Mouse (Mus musculus) heart, embryonic 13.5 days (tissue): ENCODE measurements at regions not wholly inside any gene's neighbourhood (a gene's known extent, or its start where the extent isn't known, plus 50 kb on each side); places are given as distances from the start of the nearest gene placed in this dataset.

Experiments
- ATAC-seq: fragments of 200-750 bp; cut with Nextera tagmentation; 2 replicates; pipeline ENCODE4 v1.8.0; 2017; ENCODE audit warnings: moderate TSS enrichment; ENCODE audit not compliant: insufficient number of reproducible peaks, low FRiP score, low TSS enrichment; ENCODE audit errors: extremely low read depth
- H3K27ac ChIP-seq: fragments of 300-500 bp; sonication (generic); replicated peaks from 2 replicates; pipeline ENCODE4 v1.5.1; 2015; ENCODE audit warnings: moderate library complexity, mild to moderate bottlenecking, inconsistent platforms
- H3K27me3 ChIP-seq: fragments of 300-500 bp; sonication (generic); replicated peaks from 2 replicates; pipeline ENCODE4 v1.6.1; 2015; ENCODE audit warnings: mild to moderate bottlenecking, inconsistent platforms
- H3K36me3 ChIP-seq: fragments of 300-500 bp; sonication (generic); 2 replicates; pipeline ENCODE4 v1.6.1; 2015; ENCODE audit warnings: mild to moderate bottlenecking, inconsistent platforms
- H3K4me1 ChIP-seq: fragments of 300-500 bp; sonication (generic); 2 replicates; pipeline ENCODE4 v1.6.1; 2015; ENCODE audit warnings: inconsistent platforms
- H3K4me2 ChIP-seq: fragments of 300-500 bp; sonication (generic); 2 replicates; pipeline ENCODE4 v1.6.1; 2015; ENCODE audit warnings: inconsistent platforms, mild to moderate bottlenecking, moderate library complexity
- H3K4me3 ChIP-seq: fragments of 300-500 bp; sonication (generic); 2 replicates; pipeline ENCODE4 v1.5.1; 2015; ENCODE audit warnings: moderate library complexity, mild to moderate bottlenecking, inconsistent platforms
- H3K9ac ChIP-seq: fragments of 300-500 bp; sonication (generic); 2 replicates; pipeline ENCODE4 v1.6.1; 2015; ENCODE audit warnings: inconsistent platforms, mild to moderate bottlenecking, moderate library complexity
- H3K9me3 ChIP-seq: fragments of 300-500 bp; sonication (generic); 2 replicates; pipeline ENCODE4 v1.6.1; 2016; ENCODE audit warnings: inconsistent platforms
- WGBS: fragments of 180-500 bp; shearing (Covaris S2); methylation state at CpG from one replicate; pipeline ENCODE4 v1.1.7; 2015; ENCODE audit warnings: mixed read lengths; 5-methylcytosine and 5-hydroxymethylcytosine counted together

- Histone ChIP-seq H3K4me1 (no peaks in the 10 kb centered on the region), H3K4me2 (no peak overlapping the region), H3K36me3 (no peaks in the 10 kb centered on the region), H3K27me3 (no peaks in the 10 kb centered on the region), H3K4me3 (no peak overlapping the region), H3K9ac (no peak overlapping the region), H3K9me3 (no peaks in the 10 kb centered on the region), H3K27ac (no peak overlapping the region)
- no peak for ATAC-seq
- 50% methylated on average over 1 of the region's 1 CpGs for WGBS
Measured at GRCm38 (mm10) chr4:70160525-70161224, 249.6 kb downstream of the Cdk5rap2 start.

- no peak overlapping the region for H3K9ac ChIP-seq
- no peaks in the 10 kb centered on the region for H3K27me3 ChIP-seq
- no peak for ATAC-seq
- H3K9me3 ChIP-seq, result no peaks in the 10 kb centered on the region
- H3K36me3 ChIP-seq, result no peaks in the 10 kb centered on the region
- H3K4me1 ChIP-seq, result no peaks in the 10 kb centered on the region
- no peak overlapping the region for H3K4me2 ChIP-seq
- no peak overlapping the region for H3K27ac ChIP-seq
- 69% methylated on average over 1 of the region's 1 CpGs for WGBS
- H3K4me3 ChIP-seq, result no peak overlapping the region
Measured at GRCm38 (mm10) chr4:70160062-70160461, 250.2 kb downstream of the Cdk5rap2 start.

GRCm38 (mm10) chr4:70153179-70153578, 257.1 kb downstream of the Cdk5rap2 start:
- Histone ChIP-seq H3K9me3 (no peaks in the 10 kb centered on the region), H3K4me1 (peaks cover 12% of the 10 kb centered on the region)
- 48% methylated on average over 3 of the region's 3 CpGs for WGBS

GRCm38 (mm10) chr4:70109011-70109410, 301.2 kb downstream of the Cdk5rap2 start:
- Histone ChIP-seq H3K4me1 (no peaks in the 10 kb centered on the region), H3K27me3 (no peaks in the 10 kb centered on the region), H3K4me2 (no peak overlapping the region), H3K27ac (no peak overlapping the region), H3K9ac (no peak overlapping the region), H3K4me3 (no peak overlapping the region), H3K36me3 (no peaks in the 10 kb centered on the region), H3K9me3 (no peaks in the 10 kb centered on the region)
- ATAC-seq, result no peak

More at GRCm38 (mm10) chr4:70153179-70153578, 257.1 kb downstream of the Cdk5rap2 start:
- Histone ChIP-seq H3K27me3 (no peaks in the 10 kb centered on the region), H3K4me2 (no peak overlapping the region), H3K36me3 (no peaks in the 10 kb centered on the region), H3K9ac (no peak overlapping the region), H3K27ac (no peak overlapping the region), H3K4me3 (no peak overlapping the region)
- no peak for ATAC-seq

- H3K4me3 ChIP-seq, result no peak overlapping the region
- H3K27ac ChIP-seq, result no peak overlapping the region
- H3K27me3 ChIP-seq, result no peaks in the 10 kb centered on the region
- ATAC-seq, result no peak
- no peaks in the 10 kb centered on the region for H3K4me1 ChIP-seq
- H3K4me2 ChIP-seq, result no peak overlapping the region
- no peaks in the 10 kb centered on the region for H3K9me3 ChIP-seq
- WGBS, result 74% methylated on average over 2 of the region's 2 CpGs
- H3K36me3 ChIP-seq, result no peaks in the 10 kb centered on the region
- H3K9ac ChIP-seq, result no peak overlapping the region
Measured at GRCm38 (mm10) chr4:70105776-70106175, 304.5 kb downstream of the Cdk5rap2 start.

GRCm38 (mm10) chr4:70097353-70097752, 312.9 kb downstream of the Cdk5rap2 start:
- H3K4me2 ChIP-seq, result no peak overlapping the region
- no peak overlapping the region for H3K4me3 ChIP-seq
- no peak overlapping the region for H3K9ac ChIP-seq
- WGBS, result 57% methylated on average over 3 of the region's 3 CpGs
- no peaks in the 10 kb centered on the region for H3K4me1 ChIP-seq
- H3K9me3 ChIP-seq, result no peaks in the 10 kb centered on the region
- no peak for ATAC-seq
- H3K27ac ChIP-seq, result no peak overlapping the region
- no peaks in the 10 kb centered on the region for H3K27me3 ChIP-seq
- H3K36me3 ChIP-seq, result no peaks in the 10 kb centered on the region

- Histone ChIP-seq H3K4me3 (no peak overlapping the region), H3K9me3 (no peaks in the 10 kb centered on the region)
Measured at GRCm38 (mm10) chr4:70078206-70078605, 332.0 kb downstream of the Cdk5rap2 start.

GRCm38 (mm10) chr4:70062516-70062915, 347.7 kb downstream of the Cdk5rap2 start:
- peak overlapping the region; percentile 61 for H3K27ac ChIP-seq
- H3K9ac ChIP-seq, result no peak overlapping the region
- H3K27me3 ChIP-seq, result no peaks in the 10 kb centered on the region
- no peak for ATAC-seq
- 25% methylated on average over 1 of the region's 1 CpGs for WGBS
- peaks cover 17% of the 10 kb centered on the region for H3K4me1 ChIP-seq
- no peak overlapping the region for H3K4me3 ChIP-seq
- no peaks in the 10 kb centered on the region for H3K9me3 ChIP-seq
- H3K4me2 ChIP-seq, result no peak overlapping the region
- H3K36me3 ChIP-seq, result no peaks in the 10 kb centered on the region

More at GRCm38 (mm10) chr4:70078206-70078605, 332.0 kb downstream of the Cdk5rap2 start:
- Histone ChIP-seq H3K27ac (no peak overlapping the region), H3K27me3 (no peaks in the 10 kb centered on the region), H3K4me1 (no peaks in the 10 kb centered on the region), H3K36me3 (no peaks in the 10 kb centered on the region), H3K4me2 (no peak overlapping the region), H3K9ac (no peak overlapping the region)
- no peak for ATAC-seq

GRCm38 (mm10) chr4:70058831-70059544, 351.3 kb downstream of the Cdk5rap2 start:
- WGBS, result 74% methylated on average over 12 of the region's 12 CpGs
- no peaks in the 10 kb centered on the region for H3K27me3 ChIP-seq
- no peaks in the 10 kb centered on the region for H3K9me3 ChIP-seq
- no peak overlapping the region for H3K9ac ChIP-seq
- no peak for ATAC-seq
- H3K4me2 ChIP-seq, result no peak overlapping the region
- no peaks in the 10 kb centered on the region for H3K36me3 ChIP-seq
- H3K4me1 ChIP-seq, result peaks cover 14% of the 10 kb centered on the region
- no peak overlapping the region for H3K4me3 ChIP-seq
- no peak overlapping the region for H3K27ac ChIP-seq

GRCm38 (mm10) chr4:70053136-70053535, 357.1 kb downstream of the Cdk5rap2 start:
- Histone ChIP-seq H3K4me3 (no peak overlapping the region), H3K9me3 (no peaks in the 10 kb centered on the region), H3K27me3 (no peaks in the 10 kb centered on the region), H3K4me2 (no peak overlapping the region), H3K4me1 (no peaks in the 10 kb centered on the region), H3K36me3 (no peaks in the 10 kb centered on the region), H3K9ac (no peak overlapping the region), H3K27ac (no peak overlapping the region)
- no peak for ATAC-seq
- WGBS, result 69% methylated on average over 2 of the region's 2 CpGs

- no peaks in the 10 kb centered on the region for H3K4me1 ChIP-seq
- H3K9ac ChIP-seq, result no peak overlapping the region
- no peak for ATAC-seq
- no peaks in the 10 kb centered on the region for H3K9me3 ChIP-seq
- no peak overlapping the region for H3K4me3 ChIP-seq
- no peak overlapping the region for H3K27ac ChIP-seq
- H3K36me3 ChIP-seq, result no peaks in the 10 kb centered on the region
- no peak overlapping the region for H3K4me2 ChIP-seq
- WGBS, result 68% methylated on average over 1 of the region's 1 CpGs
- H3K27me3 ChIP-seq, result no peaks in the 10 kb centered on the region
Measured at GRCm38 (mm10) chr4:70038241-70038640, 372.0 kb downstream of the Cdk5rap2 start.

- no peak overlapping the region for H3K4me2 ChIP-seq
- H3K27ac ChIP-seq, result no peak overlapping the region
- no peaks in the 10 kb centered on the region for H3K27me3 ChIP-seq
- ATAC-seq, result no peak
- no peak overlapping the region for H3K9ac ChIP-seq
- no peaks in the 10 kb centered on the region for H3K36me3 ChIP-seq
- H3K9me3 ChIP-seq, result no peaks in the 10 kb centered on the region
- no peak overlapping the region for H3K4me3 ChIP-seq
- 30% methylated on average over 1 of the region's 1 CpGs for WGBS
- no peaks in the 10 kb centered on the region for H3K4me1 ChIP-seq
Measured at GRCm38 (mm10) chr4:70035912-70036311, 374.3 kb downstream of the Cdk5rap2 start.
